Mouse (Mus musculus): Measurements from ENCODE around the gene Arhgef19. TPM values are rescaled to one million over a fixed set of nuclear protein-coding genes. Genes with fewer than 3 reads are reported as not detected.

Gene Arhgef19
- polyA plus RNA-seq, 1 experiment from 2014 or later: 0.61 TPM

- no peaks in the 10 kb centered on the region for H3K36me3 ChIP-seq (ENCODE audit: control insufficient read depth, insufficient read depth, low read length)
- no peak overlapping the region for H3K27ac ChIP-seq (ENCODE audit: low read depth, low read length)
- H3K9ac ChIP-seq (ENCODE audit: low read length): no peak overlapping the region
- H3K4me2 ChIP-seq: no peak overlapping the region
- peaks cover 29% of the 10 kb centered on the region for H3K4me1 ChIP-seq (ENCODE audit: control insufficient read depth, insufficient read depth, low read length)
- 71% methylated on average over 13 of the region's 13 CpGs for WGBS
- H3K27me3 ChIP-seq (ENCODE audit: control insufficient read depth, insufficient read depth, low read length): peaks cover 28% of the 10 kb centered on the region
- ATAC-seq (ENCODE audit: low FRiP score) (no peak), DNase-seq (ENCODE audit: low spot score, missing footprints) (no peak)
- no peak overlapping the region for H3K4me3 ChIP-seq (ENCODE audit: low read depth, low read length)
- H3K9me3 ChIP-seq (ENCODE audit: control insufficient read depth, low read length): no peaks in the 10 kb centered on the region
These were observed 60.1 kb downstream of the Arhgef19 start for GRCm38 (mm10) chr4:141299356-141299755.

- no peak overlapping the region for H3K27ac ChIP-seq (ENCODE audit: low read depth, low read length)
- no peak for ATAC-seq (ENCODE audit: low FRiP score)
- H3K36me3 ChIP-seq (ENCODE audit: control insufficient read depth, insufficient read depth, low read length): no peaks in the 10 kb centered on the region
- no peak overlapping the region for H3K4me3 ChIP-seq (ENCODE audit: low read depth, low read length)
- no peak for DNase-seq (ENCODE audit: low spot score, missing footprints)
- no peaks in the 10 kb centered on the region for H3K9me3 ChIP-seq (ENCODE audit: control insufficient read depth, low read length)
- peaks cover 29% of the 10 kb centered on the region for H3K4me1 ChIP-seq (ENCODE audit: control insufficient read depth, insufficient read depth, low read length)
- 70% methylated on average over 4 of the region's 4 CpGs for WGBS
- H3K4me2 ChIP-seq: no peak overlapping the region
- no peak overlapping the region for H3K9ac ChIP-seq (ENCODE audit: low read length)
- peaks cover 28% of the 10 kb centered on the region for H3K27me3 ChIP-seq (ENCODE audit: control insufficient read depth, insufficient read depth, low read length)
These were observed 60.9 kb downstream of the Arhgef19 start for GRCm38 (mm10) chr4:141300196-141300595.

- DNase-seq (ENCODE audit: low spot score, missing footprints) (peak; percentile 99), ATAC-seq (ENCODE audit: low FRiP score) (peak; percentile 69)
- Histone ChIP-seq H3K9ac (ENCODE audit: low read length) (peak within 1 kb of the TSS; percentile 75), H3K4me3 (ENCODE audit: low read depth, low read length) (peak within 1 kb of the TSS; percentile 72), H3K4me2 (peak within 1 kb of the TSS; percentile 97), H3K9me3 (ENCODE audit: control insufficient read depth, low read length) (no peaks in the 10 kb centered on the region), H3K36me3 (ENCODE audit: control insufficient read depth, insufficient read depth, low read length) (no peaks in the 10 kb centered on the region), H3K27me3 (ENCODE audit: control insufficient read depth, insufficient read depth, low read length) (peaks cover 28% of the 10 kb centered on the region), H3K27ac (ENCODE audit: low read depth, low read length) (no peak within 1 kb of the TSS; the same call in 1 of the 2 replicates), H3K4me1 (ENCODE audit: control insufficient read depth, insufficient read depth, low read length) (peaks cover 29% of the 10 kb centered on the region)
- under 1% methylated on average over 35 of the region's 35 CpGs for WGBS
These were observed 61.8 kb downstream of the Arhgef19 start, which contains the start of gene Epha2 for GRCm38 (mm10) chr4:141301116-141301553. Gene Epha2, plus strand, starts transcription at chr4:141301240.

- under 1% methylated on average over 50 of the region's 51 CpGs for WGBS
- H3K27ac ChIP-seq (ENCODE audit: low read depth, low read length): no peak overlapping the region; the same call in 1 of the 2 replicates
- no peaks in the 10 kb centered on the region for H3K9me3 ChIP-seq (ENCODE audit: control insufficient read depth, low read length)
- peak overlapping the region; percentile 75 for H3K9ac ChIP-seq (ENCODE audit: low read length)
- DNase-seq (ENCODE audit: low spot score, missing footprints) (peak; percentile 95), ATAC-seq (ENCODE audit: low FRiP score) (peak; percentile 10; the same call in 1 of the 2 replicates)
- peaks cover 35% of the 10 kb centered on the region for H3K4me1 ChIP-seq (ENCODE audit: control insufficient read depth, insufficient read depth, low read length)
- peaks cover 22% of the 10 kb centered on the region for H3K27me3 ChIP-seq (ENCODE audit: control insufficient read depth, insufficient read depth, low read length)
- peak overlapping the region; percentile 72 for H3K4me3 ChIP-seq (ENCODE audit: low read depth, low read length)
- peak overlapping the region; percentile 97 for H3K4me2 ChIP-seq
- H3K36me3 ChIP-seq (ENCODE audit: control insufficient read depth, insufficient read depth, low read length): no peaks in the 10 kb centered on the region
These were observed 62.5 kb downstream of the Arhgef19 start for GRCm38 (mm10) chr4:141301591-141302427.

- H3K9me3 ChIP-seq (ENCODE audit: control insufficient read depth, low read length): no peaks in the 10 kb centered on the region
- peak overlapping the region; percentile 72 for H3K4me3 ChIP-seq (ENCODE audit: low read depth, low read length)
- peak overlapping the region; percentile 75 for H3K9ac ChIP-seq (ENCODE audit: low read length)
- H3K27me3 ChIP-seq (ENCODE audit: control insufficient read depth, insufficient read depth, low read length): peaks cover 21% of the 10 kb centered on the region
- no peak overlapping the region for H3K27ac ChIP-seq (ENCODE audit: low read depth, low read length)
- H3K4me2 ChIP-seq: peak overlapping the region; percentile 97
- no peaks in the 10 kb centered on the region; the same call in 1 of the 2 replicates for H3K36me3 ChIP-seq (ENCODE audit: control insufficient read depth, insufficient read depth, low read length)
- no peak for ATAC-seq (ENCODE audit: low FRiP score)
- H3K4me1 ChIP-seq (ENCODE audit: control insufficient read depth, insufficient read depth, low read length): peaks cover 36% of the 10 kb centered on the region
- 10% methylated on average over 27 of the region's 27 CpGs for WGBS
- DNase-seq (ENCODE audit: low spot score, missing footprints): peak; percentile 92
These were observed 63.4 kb downstream of the Arhgef19 start for GRCm38 (mm10) chr4:141302428-141303401.

- ATAC-seq (ENCODE audit: low FRiP score) (no peak), DNase-seq (ENCODE audit: low spot score, missing footprints) (no peak)
- no peaks in the 10 kb centered on the region; the same call in 1 of the 2 replicates for H3K36me3 ChIP-seq (ENCODE audit: control insufficient read depth, insufficient read depth, low read length)
- H3K27ac ChIP-seq (ENCODE audit: low read depth, low read length): no peak overlapping the region
- peaks cover 36% of the 10 kb centered on the region for H3K4me1 ChIP-seq (ENCODE audit: control insufficient read depth, insufficient read depth, low read length)
- 0 out of 2 replicates have a peak overlapping the region, but pooled peaks have one; percentile 72 for H3K4me3 ChIP-seq (ENCODE audit: low read depth, low read length)
- WGBS: 41% methylated on average over 7 of the region's 7 CpGs
- no peak overlapping the region for H3K9ac ChIP-seq (ENCODE audit: low read length)
- H3K4me2 ChIP-seq: peak overlapping the region; percentile 97
- H3K27me3 ChIP-seq (ENCODE audit: control insufficient read depth, insufficient read depth, low read length): peaks cover 21% of the 10 kb centered on the region
- H3K9me3 ChIP-seq (ENCODE audit: control insufficient read depth, low read length): no peaks in the 10 kb centered on the region
These were observed 64.3 kb downstream of the Arhgef19 start for GRCm38 (mm10) chr4:141303402-141304222.

GRCm38 (mm10) chr4:141304223-141304611 lies 64.9 kb downstream of the Arhgef19 start:
- ATAC-seq (ENCODE audit: low FRiP score) (no peak), DNase-seq (ENCODE audit: low spot score, missing footprints) (no peak)
- Histone ChIP-seq H3K4me3 (ENCODE audit: low read depth, low read length) (no peak overlapping the region), H3K36me3 (ENCODE audit: control insufficient read depth, insufficient read depth, low read length) (no peaks in the 10 kb centered on the region; the same call in 1 of the 2 replicates), H3K27me3 (ENCODE audit: control insufficient read depth, insufficient read depth, low read length) (peaks cover 21% of the 10 kb centered on the region), H3K9me3 (ENCODE audit: control insufficient read depth, low read length) (no peaks in the 10 kb centered on the region), H3K4me2 (no peak overlapping the region), H3K4me1 (ENCODE audit: control insufficient read depth, insufficient read depth, low read length) (peaks cover 36% of the 10 kb centered on the region), H3K9ac (ENCODE audit: low read length) (no peak overlapping the region), H3K27ac (ENCODE audit: low read depth, low read length) (no peak overlapping the region)
- 80% methylated on average over 4 of the region's 4 CpGs for WGBS

- peaks cover 17% of the 10 kb centered on the region for H3K27me3 ChIP-seq (ENCODE audit: control insufficient read depth, insufficient read depth, low read length)
- no peak for DNase-seq (ENCODE audit: low spot score, missing footprints)
- peaks cover 51% of the 10 kb centered on the region for H3K4me1 ChIP-seq (ENCODE audit: control insufficient read depth, insufficient read depth, low read length)
- no peak overlapping the region for H3K27ac ChIP-seq (ENCODE audit: low read depth, low read length)
- no peaks in the 10 kb centered on the region for H3K9me3 ChIP-seq (ENCODE audit: control insufficient read depth, low read length)
- no peak overlapping the region for H3K4me3 ChIP-seq (ENCODE audit: low read depth, low read length)
- no peaks in the 10 kb centered on the region; the same call in 1 of the 2 replicates for H3K36me3 ChIP-seq (ENCODE audit: control insufficient read depth, insufficient read depth, low read length)
- ATAC-seq (ENCODE audit: low FRiP score): no peak
- 21% methylated on average over 8 of the region's 8 CpGs for WGBS
- H3K4me2 ChIP-seq: no peak overlapping the region
- no peak overlapping the region for H3K9ac ChIP-seq (ENCODE audit: low read length)
These were observed 66.8 kb downstream of the Arhgef19 start for GRCm38 (mm10) chr4:141306057-141306456.
